Mouse (Mus musculus): ENCODE results near the gene Gm8267. TPM values are rescaled to one million over a fixed set of nuclear protein-coding genes. Genes with fewer than 3 reads are reported as not detected.
"Not testable (repeated sequence)": the region's sequence is repeated elsewhere in the genome, so short reads cannot be mapped to it uniquely, and the experiment has no call there.

Gm8267 gene
- polyA plus RNA-seq (2015; fragmentation: Nextera tagmentation; extraction: Ambion mirVana): not detected in 2 replicates

DNA sequence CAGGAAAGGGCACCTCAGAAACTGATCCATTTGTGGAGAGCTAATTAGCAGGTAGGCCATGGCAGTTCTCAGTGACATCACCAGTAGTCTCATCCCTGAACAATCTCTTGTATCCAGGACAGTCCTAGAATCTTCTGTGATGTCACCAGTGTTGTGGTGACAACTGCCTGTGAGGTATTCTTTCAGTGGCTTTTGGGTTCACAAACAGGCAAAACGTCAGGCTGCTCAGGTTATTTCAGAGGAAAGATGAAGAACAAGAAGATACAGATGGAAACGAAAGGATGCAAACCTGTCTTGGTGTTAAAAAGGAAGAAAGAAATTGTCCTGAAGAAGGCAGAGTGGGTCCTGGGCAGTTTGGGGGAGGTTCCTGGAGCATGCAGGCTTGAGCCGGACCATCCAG lies at the start of gene Gm8267:
Gene Gm8267, minus strand, starts transcription at position 101 of the 400 bp plus-strand sequence.
- Histone ChIP-seq H3K4me3 (replicated peaks) (no peak within 1 kb of the TSS), H3K27me3 (no peaks in the 10 kb centered on the region), H3K9ac (replicated peaks) (no peak within 1 kb of the TSS), H3K36me3 (no peaks in the 10 kb centered on the region), H3K4me2 (replicated peaks) (no peak within 1 kb of the TSS), H3K9me3 (no peaks in the 10 kb centered on the region), H3K27ac (no peak within 1 kb of the TSS), H3K4me1 (replicated peaks) (no peaks in the 10 kb centered on the region)
- ATAC-seq: no peak
- 79% methylated on average over 3 of the region's 3 CpGs for WGBS

DNA sequence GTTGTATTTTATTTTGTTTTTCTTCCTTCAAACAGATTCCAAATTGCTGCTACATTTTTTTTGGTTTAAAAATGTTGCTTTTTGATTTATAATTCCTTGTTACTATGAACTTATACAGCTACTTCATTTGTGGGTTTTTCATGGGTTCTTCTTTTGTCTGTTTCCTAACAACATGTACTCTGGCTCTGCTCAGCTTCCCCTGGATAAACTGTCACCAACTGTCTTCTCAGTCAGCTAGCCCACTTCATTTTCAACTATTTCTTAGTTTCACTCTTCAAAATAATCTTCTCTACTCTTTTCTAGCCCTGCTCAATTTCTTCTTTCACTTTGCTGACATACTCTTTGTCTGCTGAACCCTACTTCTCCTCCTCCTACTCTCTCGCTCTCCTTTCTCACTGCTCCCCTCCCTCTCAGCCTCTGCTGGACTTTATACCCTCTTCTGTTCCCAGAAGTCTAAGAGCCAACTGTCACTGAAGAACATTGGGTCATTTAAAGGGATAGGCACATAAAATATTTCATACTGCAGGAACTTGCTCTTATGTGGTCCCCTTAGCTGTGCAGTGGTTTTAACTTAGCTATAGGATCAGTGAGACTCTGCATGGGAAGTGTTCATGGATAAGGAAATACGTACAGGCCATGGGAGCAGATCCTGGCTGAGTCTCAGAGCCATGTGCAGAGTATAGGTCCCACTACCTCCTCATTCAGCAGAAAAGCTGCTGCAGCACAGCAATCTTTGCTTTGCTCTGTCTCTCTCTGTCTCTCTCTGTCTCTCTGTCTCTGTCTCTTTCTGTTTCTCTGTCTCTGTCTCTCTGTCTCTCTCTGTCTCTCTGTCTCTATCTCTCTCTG lies 39.6 kb upstream of the Gm8267 start:
- not testable (repeated sequence) for H3K27me3 ChIP-seq; H3K4me1 ChIP-seq (replicated peaks); H3K9ac ChIP-seq (replicated peaks); H3K4me2 ChIP-seq (replicated peaks); H3K36me3 ChIP-seq; H3K9me3 ChIP-seq; H3K27ac ChIP-seq; ATAC-seq; H3K4me3 ChIP-seq (replicated peaks)
- 69% methylated on average over 2 of the region's 2 CpGs for WGBS

DNA sequence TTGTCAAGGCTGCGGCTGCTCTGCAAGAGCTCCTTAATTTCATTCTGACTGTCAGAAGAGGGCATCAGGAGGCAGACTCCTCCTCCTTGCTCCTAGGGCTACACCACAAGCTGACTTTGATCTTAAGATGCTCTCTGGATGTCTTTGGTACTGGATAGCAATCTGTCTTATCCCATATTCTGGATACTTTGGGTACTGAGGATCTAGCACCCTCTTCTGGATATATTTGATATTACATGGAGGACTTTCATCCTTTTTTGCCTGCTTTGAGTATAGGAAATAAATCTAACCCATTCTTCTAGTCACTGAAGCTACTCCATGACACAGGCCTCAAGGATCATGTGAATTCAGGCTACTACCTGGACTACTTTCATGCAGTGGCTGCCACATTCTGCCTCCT lies 7.4 kb downstream of the Gm8267 start:
- not testable (repeated sequence) for H3K4me3 ChIP-seq (replicated peaks); H3K9ac ChIP-seq (replicated peaks)

DNA sequence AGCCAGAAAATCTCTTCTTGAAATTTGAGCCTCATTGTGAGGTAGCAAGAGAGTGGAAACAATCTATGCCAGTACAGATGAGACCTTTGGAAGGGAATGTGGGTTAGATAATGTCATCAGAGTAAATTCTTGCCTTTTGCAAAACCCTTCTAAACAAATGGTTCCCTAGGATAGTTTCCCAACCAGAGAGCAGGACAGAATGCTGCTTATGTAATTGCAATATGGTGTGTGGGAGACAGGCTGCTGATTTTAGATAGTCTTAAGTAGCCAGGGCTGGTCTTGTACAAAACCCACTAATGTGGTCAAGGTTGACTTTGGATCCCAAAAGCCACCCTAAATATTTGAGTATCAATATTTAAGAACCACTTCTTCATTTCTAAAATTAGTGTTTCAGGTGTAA lies 19.4 kb downstream of the Gm8267 start:
- not testable (repeated sequence) for H3K4me2 ChIP-seq (replicated peaks); H3K9ac ChIP-seq (replicated peaks); H3K27ac ChIP-seq; H3K4me3 ChIP-seq (replicated peaks); H3K9me3 ChIP-seq; H3K36me3 ChIP-seq; ATAC-seq; H3K4me1 ChIP-seq (replicated peaks); H3K27me3 ChIP-seq

More for the DNA sequence above, 7.4 kb downstream of the Gm8267 start:
- not testable (repeated sequence) for H3K4me1 ChIP-seq (replicated peaks); H3K4me2 ChIP-seq (replicated peaks); ATAC-seq; H3K9me3 ChIP-seq; H3K27ac ChIP-seq; H3K27me3 ChIP-seq; H3K36me3 ChIP-seq
- 65% methylated on average over 1 of the region's 1 CpGs for WGBS

DNA sequence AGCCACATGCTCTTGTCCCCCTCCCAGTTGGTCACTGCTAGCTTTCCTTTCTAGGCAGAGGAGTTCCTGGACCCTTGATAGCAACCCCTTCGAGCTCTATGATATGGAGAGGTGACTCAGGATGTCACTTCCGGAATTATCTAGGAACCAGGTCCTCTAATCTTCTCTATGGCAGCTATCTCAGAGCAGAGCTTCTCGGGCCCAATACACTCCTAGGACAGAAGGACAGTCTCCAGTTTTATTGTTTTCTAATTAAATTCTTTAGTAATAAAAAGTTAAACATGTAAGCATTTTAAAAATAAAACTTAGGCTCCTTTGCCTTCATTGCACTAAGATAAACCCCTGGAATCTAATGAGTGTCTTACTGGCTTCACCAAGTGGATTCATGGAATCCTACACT lies 43.8 kb downstream of the Gm8267 start, which contains the start of gene Gm8257:
Gene Gm8257, minus strand, starts transcription at position 101 of the 400 bp plus-strand sequence.
- not testable (repeated sequence) for H3K9ac ChIP-seq (replicated peaks); H3K27ac ChIP-seq; H3K4me2 ChIP-seq (replicated peaks); H3K36me3 ChIP-seq; H3K4me1 ChIP-seq (replicated peaks); H3K27me3 ChIP-seq; H3K9me3 ChIP-seq; ATAC-seq; H3K4me3 ChIP-seq (replicated peaks)
- WGBS: 89% methylated on average over 3 of the region's 3 CpGs

Other genes starting within 250 kb of the Gm8267 start
- gene Gm17093, start 232.1 kb downstream of the Gm8267 start, polyA plus RNA-seq (2015; fragmentation: Nextera tagmentation; extraction: Ambion mirVana): not detected in 2 replicates
- not detected in 2 replicates for gene Gm8247, start 167.2 kb downstream of the Gm8267 start, polyA plus RNA-seq (2015; fragmentation: Nextera tagmentation; extraction: Ambion mirVana)
- gene Gm5624, start 122.4 kb downstream of the Gm8267 start, polyA plus RNA-seq (2015; fragmentation: Nextera tagmentation; extraction: Ambion mirVana): not detected in 2 replicates
- gene Gm8257, start 43.9 kb downstream of the Gm8267 start, polyA plus RNA-seq (2015; fragmentation: Nextera tagmentation; extraction: Ambion mirVana): not detected in 2 replicates
- 0.14 TPM in 1 of 2 replicates, not detected in the other for gene Ptgdr, start 109.0 kb upstream of the Gm8267 start, polyA plus RNA-seq (2015; fragmentation: Nextera tagmentation; extraction: Ambion mirVana)
- 0.20 and 0.23 TPM in 2 replicates for gene Ptger2, start 237.9 kb upstream of the Gm8267 start, polyA plus RNA-seq (2015; fragmentation: Nextera tagmentation; extraction: Ambion mirVana)